Mouse (Mus musculus): ENCODE measurements at regions not wholly inside any gene's neighbourhood (a gene's known extent, or its start where the extent isn't known, plus 50 kb on each side); places are given as distances from the start of the nearest gene placed in this dataset.
"Not testable (repeated sequence)": the region's sequence is repeated elsewhere in the genome, so short reads cannot be mapped to it uniquely, and the experiment has no call there.

GRCm38 (mm10) chr17:74138517-74138916 is 90.8 kb upstream of the Srd5a2 start:
- DNase-seq (ENCODE audit: low spot score): not testable (repeated sequence)

- peak; percentile 6 for DNase-seq (ENCODE audit: low spot score)
Observed at GRCm38 (mm10) chr17:74134976-74135375, 87.3 kb upstream of the Srd5a2 start.

GRCm38 (mm10) chr17:74131534-74131933 is 83.8 kb upstream of the Srd5a2 start:
- DNase-seq (ENCODE audit: low spot score): no peak

- DNase-seq (ENCODE audit: low spot score): no peak
Observed at GRCm38 (mm10) chr17:74122944-74123343, 75.2 kb upstream of the Srd5a2 start.

- DNase-seq (ENCODE audit: low spot score): no peak
Observed at GRCm38 (mm10) chr17:74120969-74121368, 73.3 kb upstream of the Srd5a2 start.
